Comparison of ENCODE assay signal across 13 mouse cellular contexts in the genomic region with DNA sequence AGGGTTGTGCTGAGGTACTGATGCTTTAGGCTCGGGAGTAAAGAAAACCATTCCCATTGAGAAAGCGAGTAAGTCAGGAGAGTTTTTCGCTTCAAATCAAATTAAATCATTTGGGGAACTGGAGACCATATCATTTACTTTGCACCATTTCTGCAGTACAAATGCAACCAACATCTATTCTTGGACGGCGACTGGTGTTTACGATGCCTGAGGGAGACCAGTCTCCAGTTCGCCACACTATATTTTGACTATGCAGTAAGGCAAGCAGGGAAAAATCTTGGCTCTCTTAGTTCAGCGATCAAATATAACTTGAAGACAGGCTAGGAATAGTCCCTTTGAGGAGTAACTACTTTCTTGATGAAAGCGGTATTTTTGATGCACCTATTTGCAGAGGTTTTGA.
"Had no signal": no experiment of that assay in that cellular context is flagged by ENCODE, and none has a peak within 500 bp of the region (broad histone marks: within the 10 kb centered on the region; RNA-seq: fewer than 3 reads in every experiment).

No protein-coding gene starts in this region.

- DNase-seq: kidney, adult 9 months; kidney, postnatal 36 days; layer of hippocampus, adult 9-11 months; layer of hippocampus, postnatal 36 days; lung, adult 18-20 months; lung, postnatal 36 days; right cerebral cortex, postnatal 25 days; thymus, adult 18-20 months; thymus, postnatal 14 days had no signal

- H3K4me2 ChIP-seq: midbrain, embryonic 13.5 days had no signal

- H3K36me3 ChIP-seq: midbrain, embryonic 13.5 days had no signal

- H3K27ac ChIP-seq: kidney, postnatal 0 days; liver, embryonic 14.5 days; midbrain, embryonic 13.5 days had no signal

- H3K27me3 ChIP-seq: midbrain, embryonic 13.5 days had no signal

- H3K9ac ChIP-seq: liver, embryonic 14.5 days; midbrain, embryonic 13.5 days had no signal

- ATAC-seq: lung, postnatal 0 days; midbrain, embryonic 13.5 days had no signal

- H3K4me3 ChIP-seq: midbrain, embryonic 13.5 days had no signal

- H3K9me3 ChIP-seq: midbrain, embryonic 13.5 days had no signal
